Mouse (Mus musculus) forebrain, embryonic 11.5 days (tissue): ENCODE results near the gene Rundc3a. TPM values are rescaled to one million over a fixed set of nuclear protein-coding genes. Genes with fewer than 3 reads are reported as not detected.

Experiments
- ATAC-seq: fragments of 200-750 bp; cut with Nextera tagmentation; replicated peaks from 2 replicates; pipeline ENCODE4 v1.8.0; 2017; ENCODE audit warnings: moderate TSS enrichment; ENCODE audit not compliant: low FRiP score
- DNase-seq: peaks from one replicate; pipeline ENCODE4 v3.0.0-alpha.2; 2017; ENCODE audit warnings: low spot score
- H3K27ac ChIP-seq: fragments of 300-500 bp; sonication (generic); 2 replicates; pipeline ENCODE4 v1.5.1; 2014; ENCODE audit warnings: low read depth, low read length
- H3K27me3 ChIP-seq: fragments of 300-500 bp; sonication (generic); 2 replicates; pipeline ENCODE4 v1.6.1; 2014; ENCODE audit warnings: mild to moderate bottlenecking, low read length, mixed read lengths; ENCODE audit not compliant: control insufficient read depth, insufficient read depth
- H3K36me3 ChIP-seq: fragments of 300-500 bp; sonication (generic); 2 replicates; pipeline ENCODE4 v1.6.1; 2014; ENCODE audit warnings: mild to moderate bottlenecking, low read length, moderate library complexity, mixed read lengths; ENCODE audit not compliant: control insufficient read depth, insufficient read depth
- H3K4me1 ChIP-seq: fragments of 300-500 bp; sonication (generic); replicated peaks from 2 replicates; pipeline ENCODE4 v1.6.1; 2014; ENCODE audit warnings: low read length, mixed read lengths; ENCODE audit not compliant: control insufficient read depth, insufficient read depth
- H3K4me2 ChIP-seq: fragments of 300-500 bp; sonication (generic); 2 replicates; pipeline ENCODE4 v1.6.1; 2014; ENCODE audit warnings: low read depth, mild to moderate bottlenecking, low read length, moderate library complexity, mixed read lengths; ENCODE audit not compliant: severe bottlenecking
- H3K4me3 ChIP-seq: fragments of 300-500 bp; sonication (generic); 2 replicates; pipeline ENCODE4 v1.5.1; 2014; ENCODE audit warnings: low read depth, low read length
- H3K9ac ChIP-seq: fragments of 300-500 bp; sonication (generic); 2 replicates; pipeline ENCODE4 v1.6.1; 2014; ENCODE audit warnings: low read length
- H3K9me3 ChIP-seq: fragments of 300-500 bp; sonication (generic); 2 replicates; pipeline ENCODE4 v1.6.1; 2016; ENCODE audit warnings: low read length, mixed read lengths; ENCODE audit not compliant: control insufficient read depth
- WGBS: fragments of 180-500 bp; shearing (Covaris S2); extraction: QIAGEN DNeasy Blood & Tissue Kit; methylation state at CpG from one replicate; pipeline ENCODE4 v1.1.7; 2014; 5-methylcytosine and 5-hydroxymethylcytosine counted together
- polyA plus RNA-seq: library from polyadenylated mRNA; unstranded; fragments of >200 nt; fragmentation: Nextera tagmentation; extraction: Ambion mirVana; gene quantifications from 2 replicates; pipeline ENCODE4 v1.2.1, GENCODE M21; 2014

Gene Rundc3a
- polyA plus RNA-seq, 1 experiment from 2014 or later, result 35.4 TPM

- DNase-seq (no peak), ATAC-seq (no peak)
- no peak overlapping the region for H3K4me2 ChIP-seq
- no peak overlapping the region for H3K9ac ChIP-seq
- H3K27me3 ChIP-seq, result peaks cover 9% of the 10 kb centered on the region
- 93% methylated on average over 11 of the region's 11 CpGs for WGBS
- no peak overlapping the region for H3K27ac ChIP-seq
- no peaks in the 10 kb centered on the region for H3K9me3 ChIP-seq
- H3K36me3 ChIP-seq, result no peaks in the 10 kb centered on the region; the same call in none of the 2 replicates
- no peak overlapping the region for H3K4me3 ChIP-seq
- peaks cover 18% of the 10 kb centered on the region for H3K4me1 ChIP-seq
These were observed 41.9 kb downstream of the Rundc3a start for GRCm38 (mm10) chr11:102434816-102435705.

GRCm38 (mm10) chr11:102435754-102436470 lies 42.7 kb downstream of the Rundc3a start:
- Histone ChIP-seq H3K9me3 (no peaks in the 10 kb centered on the region), H3K4me2 (no peak overlapping the region), H3K36me3 (no peaks in the 10 kb centered on the region; the same call in none of the 2 replicates), H3K27ac (no peak overlapping the region), H3K27me3 (peaks cover 9% of the 10 kb centered on the region), H3K4me1 (peaks cover 18% of the 10 kb centered on the region), H3K9ac (no peak overlapping the region), H3K4me3 (no peak overlapping the region)
- ATAC-seq (no peak), DNase-seq (no peak)
- whole genome bisulfite sequencing, result 92% methylated on average over 18 of the region's 18 CpGs

- H3K9ac ChIP-seq, result no peak overlapping the region
- peaks cover 9% of the 10 kb centered on the region for H3K27me3 ChIP-seq
- ATAC-seq (no peak), DNase-seq (no peak)
- no peaks in the 10 kb centered on the region; the same call in none of the 2 replicates for H3K36me3 ChIP-seq
- peaks cover 18% of the 10 kb centered on the region for H3K4me1 ChIP-seq
- H3K27ac ChIP-seq, result no peak overlapping the region
- 82% methylated on average over 10 of the region's 10 CpGs for WGBS
- H3K4me3 ChIP-seq, result no peak overlapping the region
- H3K4me2 ChIP-seq, result no peak overlapping the region
- no peaks in the 10 kb centered on the region for H3K9me3 ChIP-seq
These were observed 43.2 kb downstream of the Rundc3a start for GRCm38 (mm10) chr11:102436471-102436790.

GRCm38 (mm10) chr11:102437120-102438061 lies 44.2 kb downstream of the Rundc3a start:
- Histone ChIP-seq H3K36me3 (no peaks in the 10 kb centered on the region; the same call in none of the 2 replicates), H3K27me3 (peaks cover 9% of the 10 kb centered on the region), H3K4me2 (peak overlapping the region; percentile 63), H3K9me3 (no peaks in the 10 kb centered on the region), H3K27ac (no peak overlapping the region; the same call in 1 of the 2 replicates), H3K9ac (peak overlapping the region; percentile 49), H3K4me3 (peak overlapping the region; percentile 30), H3K4me1 (peaks cover 18% of the 10 kb centered on the region)
- ATAC-seq (peak; percentile 30; the same call in 1 of the 2 replicates), DNase-seq (peak; percentile 85)
- 5% methylated on average over 85 of the region's 87 CpGs for WGBS

GRCm38 (mm10) chr11:102438212-102439092 lies 45.2 kb downstream of the Rundc3a start:
- peak overlapping the region; percentile 49 for H3K9ac ChIP-seq
- peaks cover 3% of the 10 kb centered on the region for H3K36me3 ChIP-seq
- peak; percentile 52 for ATAC-seq
- DNase-seq, result peak; percentile 97
- no peaks in the 10 kb centered on the region for H3K9me3 ChIP-seq
- WGBS, result 8% methylated on average over 76 of the region's 77 CpGs
- H3K27ac ChIP-seq, result no peak overlapping the region
- H3K4me2 ChIP-seq, result peak overlapping the region; percentile 63
- peaks cover 9% of the 10 kb centered on the region for H3K27me3 ChIP-seq
- H3K4me3 ChIP-seq, result peak overlapping the region; percentile 30
- peaks cover 18% of the 10 kb centered on the region for H3K4me1 ChIP-seq

GRCm38 (mm10) chr11:102439093-102440082 lies 46.2 kb downstream of the Rundc3a start:
- Histone ChIP-seq H3K27ac (no peak overlapping the region), H3K36me3 (peaks cover 4% of the 10 kb centered on the region), H3K27me3 (peaks cover 9% of the 10 kb centered on the region), H3K4me1 (peaks cover 18% of the 10 kb centered on the region), H3K9me3 (no peaks in the 10 kb centered on the region), H3K4me3 (no peak overlapping the region), H3K9ac (no peak overlapping the region), H3K4me2 (no peak overlapping the region; the same call in 1 of the 2 replicates)
- 80% methylated on average over 14 of the region's 14 CpGs for WGBS
- DNase-seq, result no peak
- no peak for ATAC-seq

- H3K9me3 ChIP-seq, result no peaks in the 10 kb centered on the region
- H3K27ac ChIP-seq, result no peak overlapping the region
- 94% methylated on average over 8 of the region's 8 CpGs for WGBS
- ATAC-seq (no peak), DNase-seq (no peak)
- peaks cover 4% of the 10 kb centered on the region for H3K36me3 ChIP-seq
- H3K27me3 ChIP-seq, result peaks cover 9% of the 10 kb centered on the region
- no peak overlapping the region for H3K9ac ChIP-seq
- H3K4me3 ChIP-seq, result no peak overlapping the region
- H3K4me2 ChIP-seq, result no peak overlapping the region
- peaks cover 24% of the 10 kb centered on the region for H3K4me1 ChIP-seq
These were observed 47.1 kb downstream of the Rundc3a start for GRCm38 (mm10) chr11:102440255-102440654.
